Mouse (Mus musculus) T-helper 1 cell (primary cell): Measurements from ENCODE around the gene Oip5.

Experiments
- in situ Hi-C: fragments of 300-600 bp; cut with MboI, MseI; formaldehyde crosslinking; loops from one replicate; pipeline ENCODE4 v1.15.1; 2025; ENCODE audit warnings: high pct_unique_total_duplicates

The Oip5 gene

DNA sequence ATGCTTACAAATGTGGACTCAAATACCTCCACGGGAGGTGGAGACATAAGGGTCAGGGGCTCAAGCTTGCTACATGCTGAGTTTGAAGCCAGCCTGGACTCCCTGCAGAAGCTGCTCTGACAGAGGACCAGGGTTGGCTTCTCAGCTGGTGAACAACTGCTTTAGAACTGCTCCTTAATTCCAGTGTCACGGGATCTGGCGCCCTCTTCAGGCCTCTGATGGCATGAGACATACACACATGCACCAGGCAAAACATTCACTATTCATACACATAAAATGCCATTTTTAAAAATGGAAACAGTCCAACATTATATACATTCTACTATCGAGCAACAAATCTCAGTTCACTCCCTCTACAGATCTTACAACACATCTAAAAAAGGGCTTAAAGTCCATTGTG, 30.9 kb downstream of the Oip5 start:
- in situ Hi-C loops, result no loop called here

GRCm38 (mm10) chr2:119584282-119584681, 34.0 kb downstream of the Oip5 start:
- in situ Hi-C loops, result no loop called here

DNA sequence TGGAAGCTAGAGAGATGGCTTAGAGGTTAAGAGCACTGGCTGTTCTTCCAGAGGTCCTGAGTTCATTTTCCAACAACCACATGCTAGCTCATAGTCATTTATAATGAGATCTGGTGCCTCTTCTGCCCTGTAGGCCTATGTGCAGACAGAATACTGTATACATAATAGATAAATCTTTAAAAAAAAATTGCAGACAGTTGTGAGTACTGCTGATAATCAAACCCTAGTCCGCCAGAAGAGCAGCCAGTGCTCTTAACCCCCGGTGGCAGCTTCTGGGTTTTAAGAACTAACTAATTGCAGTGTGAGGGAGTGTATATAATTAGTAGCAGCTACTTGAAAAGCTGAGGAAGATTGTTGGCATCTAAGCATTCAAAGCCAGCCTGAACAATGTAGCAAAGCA, 34.8 kb downstream of the Oip5 start:
- in situ Hi-C loops, result no loop called here

- in situ Hi-C loops, result no loop called here
Observed at GRCm38 (mm10) chr2:119581571-119581970, 36.7 kb downstream of the Oip5 start.

- in situ Hi-C loops, result no loop called here
Observed at GRCm38 (mm10) chr2:119572471-119572870, 45.8 kb downstream of the Oip5 start.

GRCm38 (mm10) chr2:119566182-119566855, 52.0 kb downstream of the Oip5 start:
- in situ Hi-C loops, result no loop called here

DNA sequence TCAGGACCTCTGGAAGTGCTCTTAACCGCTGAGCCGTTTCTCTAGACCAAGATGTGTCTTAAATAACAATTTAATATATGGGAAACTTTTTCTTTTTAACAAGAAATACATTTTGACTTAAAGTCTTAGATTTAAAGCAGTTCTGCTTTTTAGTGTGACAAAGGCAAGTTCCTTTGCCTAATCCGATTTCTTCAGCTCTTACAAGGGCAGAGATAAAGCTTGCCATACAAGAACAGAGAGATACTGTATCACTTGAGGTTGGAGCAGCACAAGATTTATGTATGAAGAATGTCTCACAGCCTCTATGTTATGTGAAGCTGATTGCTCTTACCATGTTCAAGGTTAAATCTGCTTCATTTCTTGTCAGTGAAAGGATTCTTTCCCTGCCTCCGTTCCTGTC, 53.0 kb downstream of the Oip5 start:
- in situ Hi-C loops, result no loop called here

GRCm38 (mm10) chr2:119561794-119562193, 56.5 kb downstream of the Oip5 start:
- in situ Hi-C loops, result no loop called here
